Mouse (Mus musculus) testis, adult 2 months (tissue): ENCODE results near the gene Inhbe.

Experiments
- CTCF ChIP-seq: fragments of 200-500 bp; IDR thresholded peaks from 2 replicates; pipeline ENCODE4 v1.5.1; 2012; ENCODE audit warnings: low read depth, mild to moderate bottlenecking, inconsistent platforms, low read length, moderate library complexity; ENCODE audit not compliant: control insufficient read depth, insufficient read depth, insufficient replicate concordance
- POLR2A ChIP-seq: fragments of 200-500 bp; IDR thresholded peaks from 2 replicates; pipeline ENCODE4 v1.6.1; 2012; ENCODE audit warnings: low read depth, mild to moderate bottlenecking, inconsistent platforms, low read length, moderate library complexity; ENCODE audit not compliant: control insufficient read depth

GRCm38 (mm10) chr10:127343029-127343428 lies 11.2 kb downstream of the Inhbe start:
- TF ChIP-seq CTCF = no peak
- TF ChIP-seq POLR2A = no peak
